Comparison of ENCODE assay signal across 21 mouse cellular contexts in the genomic region with DNA sequence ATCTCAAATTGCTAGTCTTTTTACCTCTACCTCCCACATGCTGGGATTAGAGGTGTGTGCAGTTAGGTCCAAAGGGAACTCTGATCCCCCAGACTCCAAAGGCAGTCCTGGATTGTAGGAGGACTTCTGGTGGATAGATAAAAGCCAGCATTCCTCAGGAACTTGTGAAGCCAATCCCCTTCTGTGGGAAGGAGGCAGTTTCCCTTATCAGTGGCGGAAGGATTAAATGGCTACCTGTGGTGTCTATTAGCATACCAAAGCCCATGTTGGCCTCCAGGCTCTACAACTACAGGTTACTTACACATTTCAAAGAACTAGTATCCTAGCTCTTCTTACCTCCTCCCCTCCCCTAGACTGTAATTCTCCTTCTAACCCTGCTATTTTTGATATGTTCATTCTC.
DNase-seq lines count a peak whose midpoint lies in the region; ATAC-seq and TF ChIP-seq lines count a peak whose summit lies in the region.
"Had no signal": no experiment of that assay in that cellular context is flagged by ENCODE, and none has a peak within 500 bp of the region (broad histone marks: within the 10 kb centered on the region; RNA-seq: fewer than 3 reads in every experiment).

No protein-coding gene starts in this region.

- WGBS in midbrain, embryonic 14.5 days: 33% methylated on average over 1 of the region's 1 CpGs
- 58% methylated on average over 1 of the region's 1 CpGs for WGBS in midbrain, postnatal 0 days
- WGBS in kidney, embryonic 16.5 days: 65% methylated on average over 1 of the region's 1 CpGs

- no peak for TF ChIP-seq CTCF in midbrain, postnatal 0 days (IDR thresholded peaks at IDR 0.05)

- no peak overlapping the region for H3K27ac ChIP-seq in midbrain, embryonic 14.5 days (replicated peaks; ENCODE audit: low read depth, low read length)
- no peak overlapping the region for H3K27ac ChIP-seq in midbrain, postnatal 0 days (ENCODE audit: low read depth, low read length)
- no peak overlapping the region for H3K27ac ChIP-seq in ES-E14 (ENCODE audit: insufficient read depth, low read depth, low read length, poor library complexity, severe bottlenecking)
- no peak overlapping the region for H3K27ac ChIP-seq in kidney, embryonic 16.5 days (ENCODE audit: low read length)
- H3K27ac ChIP-seq: forebrain, embryonic 10.5 days; hindbrain, embryonic 12.5 days; hindbrain, embryonic 15.5 days had no signal

- peak; percentile 23 for DNase-seq in midbrain, embryonic 14.5 days
- no peak for DNase-seq in midbrain, postnatal 0 days (ENCODE audit: low spot score)
- peak; percentile 72 for DNase-seq in ES-E14 (ENCODE audit: low read depth, low spot score)
- DNase-seq in ZHBTc4 (ENCODE audit: low read depth, low spot score): peak; percentile 92
- DNase-seq in layer of hippocampus, postnatal 36 days: no peak
- DNase-seq: adrenal gland, adult 8-10 months; adrenal gland, postnatal 25 days; B cell, adult 2 months; cerebellum, adult 18-20 months; cerebellum, adult 9-10 months; cerebellum, postnatal 14 days; forebrain, postnatal 0 days; gastrocnemius, postnatal 25 days had no signal

- H3K4me3 ChIP-seq in midbrain, embryonic 14.5 days (replicated peaks; ENCODE audit: low read depth, low read length): no peak overlapping the region
- H3K4me3 ChIP-seq in midbrain, postnatal 0 days (ENCODE audit: low read depth, low read length): no peak overlapping the region
- H3K4me3 ChIP-seq in ES-E14 (ENCODE audit: insufficient read depth in 1 of 2, low read depth in 1 of 2, low read length in 2 of 2, poor library complexity in 1 of 2, severe bottlenecking in 1 of 2): no peak overlapping the region
- no peak overlapping the region for H3K4me3 ChIP-seq in kidney, embryonic 16.5 days (ENCODE audit: low read length)
- H3K4me3 ChIP-seq: forebrain, embryonic 10.5 days; hindbrain, embryonic 12.5 days; hindbrain, embryonic 15.5 days had no signal

- H3K27me3 ChIP-seq in midbrain, embryonic 14.5 days (ENCODE audit: control insufficient read depth, insufficient read depth, low read length): no peaks in the 10 kb centered on the region
- no peaks in the 10 kb centered on the region for H3K27me3 ChIP-seq in midbrain, postnatal 0 days (ENCODE audit: insufficient read depth, low read length)
- no peaks in the 10 kb centered on the region for H3K27me3 ChIP-seq in kidney, embryonic 16.5 days (ENCODE audit: insufficient read depth, low read length)
- H3K27me3 ChIP-seq: hindbrain, embryonic 12.5 days; hindbrain, embryonic 15.5 days had no signal

- H3K9ac ChIP-seq in midbrain, embryonic 14.5 days (replicated peaks; ENCODE audit: low read length): no peak overlapping the region
- no peak overlapping the region for H3K9ac ChIP-seq in midbrain, postnatal 0 days (replicated peaks; ENCODE audit: low read length, poor library complexity, severe bottlenecking)
- H3K9ac ChIP-seq in ES-E14 (ENCODE audit: insufficient read depth, low read depth, low read length, poor library complexity, severe bottlenecking): no peak overlapping the region
- no peak overlapping the region for H3K9ac ChIP-seq in kidney, embryonic 16.5 days (replicated peaks; ENCODE audit: low read length)
- H3K9ac ChIP-seq: forebrain, postnatal 0 days; hindbrain, embryonic 12.5 days; hindbrain, embryonic 15.5 days had no signal

- ATAC-seq in midbrain, embryonic 14.5 days (ENCODE audit: low FRiP score, low TSS enrichment): no peak
- ATAC-seq in midbrain, postnatal 0 days (ENCODE audit: low FRiP score): no peak
- ATAC-seq in kidney, embryonic 16.5 days (ENCODE audit: low FRiP score, low TSS enrichment): no peak
- ATAC-seq: activated CD4-positive, CD25-positive, alpha-beta regulatory T cell, adult 4 months; forebrain, embryonic 14.5 days; forebrain, postnatal 0 days; intestine, postnatal 0 days had no signal

- in situ Hi-C loops in ES-E14 (cut with MboI; ENCODE audit: low sequenced_read_pairs in 2 of 2, unreplicated experiment in 2 of 2): no loop called here

- no peaks in the 10 kb centered on the region for H3K4me1 ChIP-seq in midbrain, embryonic 14.5 days (ENCODE audit: control insufficient read depth, insufficient read depth, low read length)
- H3K4me1 ChIP-seq in midbrain, postnatal 0 days (ENCODE audit: insufficient read depth, low read length): no peaks in the 10 kb centered on the region
- H3K4me1 ChIP-seq in ES-E14 (ENCODE audit: control insufficient read depth in 2 of 2, insufficient read depth in 2 of 2, low read length in 2 of 2, poor library complexity in 1 of 2): peaks cover 0 to 9% of the 10 kb centered on the region in 2 experiments; a peak in 3 of 4 replicates
- H3K4me1 ChIP-seq in kidney, embryonic 16.5 days (ENCODE audit: insufficient read depth, low read length): no peaks in the 10 kb centered on the region
- H3K4me1 ChIP-seq: hindbrain, embryonic 12.5 days; hindbrain, embryonic 15.5 days had no signal

- H3K36me3 ChIP-seq in midbrain, embryonic 14.5 days (ENCODE audit: control insufficient read depth, insufficient read depth, low read length): no peaks in the 10 kb centered on the region
- no peaks in the 10 kb centered on the region for H3K36me3 ChIP-seq in midbrain, postnatal 0 days (ENCODE audit: insufficient read depth, low read length)
- H3K36me3 ChIP-seq in ES-E14 (ENCODE audit: control insufficient read depth, insufficient read depth, low read length, poor library complexity, severe bottlenecking): no peaks in the 10 kb centered on the region
- no peaks in the 10 kb centered on the region for H3K36me3 ChIP-seq in kidney, embryonic 16.5 days (ENCODE audit: insufficient read depth, low read length)
- H3K36me3 ChIP-seq: forebrain, embryonic 10.5 days; hindbrain, embryonic 12.5 days; hindbrain, embryonic 15.5 days had no signal

- H3K9me3 ChIP-seq in midbrain, embryonic 14.5 days (ENCODE audit: control insufficient read depth, low read length): no peaks in the 10 kb centered on the region
- H3K9me3 ChIP-seq in midbrain, postnatal 0 days (ENCODE audit: low read length): no peaks in the 10 kb centered on the region
- H3K9me3 ChIP-seq in ES-E14 (ENCODE audit: control insufficient read depth, insufficient read depth, low read depth, low read length): no peaks in the 10 kb centered on the region
- no peaks in the 10 kb centered on the region for H3K9me3 ChIP-seq in kidney, embryonic 16.5 days (ENCODE audit: low read length)
- H3K9me3 ChIP-seq: forebrain, embryonic 10.5 days; hindbrain, embryonic 12.5 days; hindbrain, embryonic 15.5 days had no signal

- no peak overlapping the region for H3K4me2 ChIP-seq in midbrain, embryonic 14.5 days (ENCODE audit: low read length)
- H3K4me2 ChIP-seq in midbrain, postnatal 0 days (ENCODE audit: low read depth, low read length, poor library complexity, severe bottlenecking): no peak overlapping the region
- no peak overlapping the region for H3K4me2 ChIP-seq in kidney, embryonic 16.5 days (replicated peaks; ENCODE audit: low read depth, low read length)
- H3K4me2 ChIP-seq: heart, embryonic 11.5 days; hindbrain, embryonic 12.5 days; hindbrain, embryonic 15.5 days had no signal

TF ChIP-seq in ES-E14, 5 proteins besides CTCF, POLR2A, EP300 and RAD21:
- TF ChIP-seq CHD2 (IDR thresholded peaks at IDR 0.05; ENCODE audit: low read depth, low read length): peak; percentile 22; the same call in 1 of the 2 replicates
- no peak for TF ChIP-seq MAFK (IDR thresholded peaks at IDR 0.05; ENCODE audit: insufficient read depth, low read depth, low read length)
- TF ChIP-seq ZNF384 (IDR thresholded peaks at IDR 0.05; ENCODE audit: low read depth, low read length): no peak

Comparison
In these comparisons a context has a peak if more than half of its experiments do, and no peak if none do; other contexts are left out.
1. DNase-seq: peak in midbrain, embryonic 14.5 days (single experiment), ES-E14 (single experiment) and ZHBTc4 (single experiment); none in midbrain, postnatal 0 days (single experiment) and layer of hippocampus, postnatal 36 days (0 of 2).